Mouse (Mus musculus): Measurements from ENCODE around the gene Mapre3.

GRCm38 (mm10) chr5:30886209-30886608, 71.8 kb downstream of the Mapre3 start:
- TF ChIP-seq TCF12 (IDR thresholded peaks at IDR 0.05; ENCODE audit: insufficient read depth, poor library complexity, severe bottlenecking) (no peak), POLR2A (IDR thresholded peaks at IDR 0.05; ENCODE audit: insufficient read length, low read depth) (no peak), POLR2AphosphoS2 (IDR thresholded peaks at IDR 0.05; ENCODE audit: insufficient read length, low read depth) (no peak), MAX (IDR thresholded peaks at IDR 0.05; ENCODE audit: low read depth) (no peak), USF1 (IDR thresholded peaks at IDR 0.05; ENCODE audit: low read depth) (no peak), REST (IDR thresholded peaks at IDR 0.05; ENCODE audit: insufficient read depth, insufficient read length) (no peak), E2F4 (IDR thresholded peaks at IDR 0.05; ENCODE audit: insufficient read depth) (no peak), MYOD1 (IDR thresholded peaks at IDR 0.05; ENCODE audit: control insufficient read depth in 1 of 3, insufficient read length in 2 of 3, low read depth in 2 of 3) (no peak)

Data from myocyte (in vitro differentiated cells).